Mouse (Mus musculus) megakaryocyte, embryonic 14.5 days (primary cell): Measurements from ENCODE around the gene Nxph1.

Experiments
- FLI1 ChIP-seq: IDR thresholded peaks from 2 replicates; pipeline ENCODE4 v1.6.1; 2012; ENCODE audit warnings: low read length, inconsistent platforms, mixed read lengths
- GATA1 ChIP-seq: IDR thresholded peaks from 3 replicates; pipeline ENCODE4 v1.6.1; 2012; ENCODE audit warnings: mixed read lengths, low read length, inconsistent platforms, borderline replicate concordance

- TF ChIP-seq GATA1 (no peak), FLI1 (no peak)
These were observed 1.5 kb downstream of the Nxph1 start for GRCm38 (mm10) chr6:8949665-8950201.
